Mouse (Mus musculus): ENCODE measurements around the gene Dnm3. TPM values are rescaled to one million over a fixed set of nuclear protein-coding genes. Genes with fewer than 3 reads are reported as not detected.

Dnm3 gene
- polyA plus RNA-seq, 1 experiment = 1.0 TPM

DNA sequence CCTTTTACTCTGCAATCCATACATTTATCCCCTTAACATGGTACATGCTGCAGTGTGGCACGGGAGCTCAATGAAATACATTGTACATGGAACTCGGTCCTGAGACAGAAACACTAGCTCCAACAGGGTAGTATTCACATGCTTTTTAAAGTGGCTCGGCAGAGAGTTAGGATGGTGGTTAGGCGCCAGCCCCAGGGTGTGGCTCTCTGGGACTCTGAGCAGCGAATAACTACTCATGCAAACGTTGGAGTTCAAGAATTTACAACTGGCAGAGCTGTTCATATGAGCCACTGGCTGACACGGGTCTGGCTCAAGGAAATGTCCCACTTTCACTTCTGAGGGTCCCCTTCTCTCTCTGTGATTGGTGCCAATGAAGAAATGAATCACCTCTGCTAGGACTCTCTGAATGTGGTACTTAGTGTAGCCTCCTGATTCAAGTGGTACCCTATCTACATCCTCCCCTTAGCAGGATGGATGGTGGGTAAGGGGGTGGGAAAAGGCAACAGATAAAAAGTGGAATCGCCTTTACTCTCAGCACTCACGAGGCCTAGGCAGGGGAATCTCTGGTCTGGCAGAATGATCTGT is 438.7 kb downstream of the Dnm3 start:
- no peaks in the 10 kb centered on the region for H3K36me3 ChIP-seq (ENCODE audit: control insufficient read depth, insufficient read depth, low read length)
- H3K4me1 ChIP-seq (ENCODE audit: control insufficient read depth, insufficient read depth, insufficient read length, low read length) = peaks cover 29% of the 10 kb centered on the region
- TF ChIP-seq POLR2A (IDR thresholded peaks at IDR 0.05; ENCODE audit: low read depth, low read length) (no peak), CTCF (IDR thresholded peaks at IDR 0.05; ENCODE audit: extremely low read depth, insufficient read length, insufficient replicate concordance, low read depth, low read length) (no peak)
- no peaks in the 10 kb centered on the region for H3K27me3 ChIP-seq (ENCODE audit: control insufficient read depth, insufficient read depth, low read length)
- H3K27ac ChIP-seq (ENCODE audit: insufficient read depth, low read depth, low read length) = peak overlapping the region; percentile 67
- WGBS = 20% methylated on average over 9 of the region's 9 CpGs
- H3K4me3 ChIP-seq (ENCODE audit: low read depth, low read length) = no peak overlapping the region

DNA sequence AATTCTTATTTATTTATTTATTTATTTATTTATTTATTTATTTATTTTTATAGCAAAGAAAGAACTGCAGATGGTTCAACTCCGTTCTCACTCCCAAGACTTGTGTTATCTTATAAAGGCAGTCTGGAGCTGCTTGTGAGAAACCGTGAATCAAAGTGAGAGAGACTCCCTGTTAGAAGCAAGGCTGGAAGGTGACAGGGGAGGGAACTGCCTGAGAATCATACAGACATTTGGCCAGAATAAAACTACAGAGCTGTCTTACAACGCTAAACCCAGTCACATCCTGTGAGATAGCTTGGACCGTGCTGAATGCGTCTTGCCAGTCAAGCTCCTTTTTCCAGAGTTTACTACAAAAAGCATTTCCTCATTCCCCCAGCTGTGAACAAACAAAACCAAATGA is 439.4 kb downstream of the Dnm3 start:
- Histone ChIP-seq H3K27me3 (ENCODE audit: control insufficient read depth, insufficient read depth, low read length) (no peaks in the 10 kb centered on the region), H3K27ac (ENCODE audit: insufficient read depth, low read depth, low read length) (peak overlapping the region; percentile 67; the same call in 1 of the 2 replicates), H3K4me1 (ENCODE audit: control insufficient read depth, insufficient read depth, insufficient read length, low read length) (peaks cover 29% of the 10 kb centered on the region), H3K36me3 (ENCODE audit: control insufficient read depth, insufficient read depth, low read length) (no peaks in the 10 kb centered on the region), H3K4me3 (ENCODE audit: low read depth, low read length) (no peak overlapping the region)
- TF ChIP-seq CTCF (IDR thresholded peaks at IDR 0.05; ENCODE audit: extremely low read depth, insufficient read length, insufficient replicate concordance, low read depth, low read length) = no peak
- no peak for TF ChIP-seq POLR2A (IDR thresholded peaks at IDR 0.05; ENCODE audit: low read depth, low read length)
- 32% methylated on average over 5 of the region's 5 CpGs for WGBS

GRCm38 (mm10) chr1:162037968-162038421 is 439.8 kb downstream of the Dnm3 start:
- Histone ChIP-seq H3K27me3 (ENCODE audit: control insufficient read depth, insufficient read depth, low read length) (no peaks in the 10 kb centered on the region), H3K4me3 (ENCODE audit: low read depth, low read length) (no peak overlapping the region), H3K36me3 (ENCODE audit: control insufficient read depth, insufficient read depth, low read length) (no peaks in the 10 kb centered on the region), H3K4me1 (ENCODE audit: control insufficient read depth, insufficient read depth, insufficient read length, low read length) (peaks cover 29% of the 10 kb centered on the region), H3K27ac (ENCODE audit: insufficient read depth, low read depth, low read length) (peak overlapping the region; percentile 53)
- WGBS = 38% methylated on average over 10 of the region's 10 CpGs
- no peak for TF ChIP-seq CTCF (IDR thresholded peaks at IDR 0.05; ENCODE audit: extremely low read depth, insufficient read length, insufficient replicate concordance, low read depth, low read length)
- no peak for TF ChIP-seq POLR2A (IDR thresholded peaks at IDR 0.05; ENCODE audit: low read depth, low read length)

DNA sequence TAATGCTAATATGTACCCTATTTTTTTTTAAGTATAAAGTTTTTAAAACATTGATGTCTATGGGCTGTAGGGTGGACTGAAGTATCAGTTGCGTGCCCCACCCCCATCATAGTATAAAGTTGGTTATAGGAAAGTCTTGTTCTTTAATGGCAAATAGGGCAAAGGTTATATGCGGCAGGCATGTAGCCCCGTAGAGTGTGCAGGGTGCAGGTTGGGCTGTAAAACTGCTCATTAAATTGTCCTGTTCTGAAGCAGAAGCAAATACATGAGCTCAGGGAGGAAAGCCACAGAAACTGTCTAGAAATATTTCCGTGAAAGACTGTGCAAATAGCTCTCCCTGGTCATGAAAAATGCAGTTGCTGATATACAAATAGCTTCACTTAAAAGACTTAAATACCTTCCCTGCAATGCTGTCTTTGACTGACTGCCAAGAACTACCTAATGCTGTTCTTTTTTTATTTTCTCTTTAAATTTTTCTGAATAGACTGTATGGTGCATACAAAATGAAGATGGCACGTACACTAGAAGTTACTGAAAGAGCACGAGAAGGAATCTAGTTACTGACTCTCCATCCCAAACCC is 440.6 kb downstream of the Dnm3 start:
- no peaks in the 10 kb centered on the region for H3K36me3 ChIP-seq (ENCODE audit: control insufficient read depth, insufficient read depth, low read length)
- peaks cover 29% of the 10 kb centered on the region for H3K4me1 ChIP-seq (ENCODE audit: control insufficient read depth, insufficient read depth, insufficient read length, low read length)
- TF ChIP-seq POLR2A (IDR thresholded peaks at IDR 0.05; ENCODE audit: low read depth, low read length) = no peak
- no peak for TF ChIP-seq CTCF (IDR thresholded peaks at IDR 0.05; ENCODE audit: extremely low read depth, insufficient read length, insufficient replicate concordance, low read depth, low read length)
- WGBS = 24% methylated on average over 6 of the region's 6 CpGs
- H3K27ac ChIP-seq (ENCODE audit: insufficient read depth, low read depth, low read length) = peak overlapping the region; percentile 53; the same call in 1 of the 2 replicates
- no peak overlapping the region for H3K4me3 ChIP-seq (ENCODE audit: low read depth, low read length)
- H3K27me3 ChIP-seq (ENCODE audit: control insufficient read depth, insufficient read depth, low read length) = no peaks in the 10 kb centered on the region

GRCm38 (mm10) chr1:162036461-162036835 is 441.4 kb downstream of the Dnm3 start:
- TF ChIP-seq CTCF (IDR thresholded peaks at IDR 0.05; ENCODE audit: extremely low read depth, insufficient read length, insufficient replicate concordance, low read depth, low read length) = no peak
- TF ChIP-seq POLR2A (IDR thresholded peaks at IDR 0.05; ENCODE audit: low read depth, low read length) = no peak
- 17% methylated on average over 5 of the region's 5 CpGs for WGBS
- peak overlapping the region; percentile 20; the same call in 1 of the 2 replicates for H3K27ac ChIP-seq (ENCODE audit: insufficient read depth, low read depth, low read length)
- H3K4me3 ChIP-seq (ENCODE audit: low read depth, low read length) = no peak overlapping the region
- H3K4me1 ChIP-seq (ENCODE audit: control insufficient read depth, insufficient read depth, insufficient read length, low read length) = peaks cover 28% of the 10 kb centered on the region
- no peaks in the 10 kb centered on the region for H3K27me3 ChIP-seq (ENCODE audit: control insufficient read depth, insufficient read depth, low read length)
- no peaks in the 10 kb centered on the region for H3K36me3 ChIP-seq (ENCODE audit: control insufficient read depth, insufficient read depth, low read length)

GRCm38 (mm10) chr1:162035800-162036460 is 441.9 kb downstream of the Dnm3 start:
- no peak overlapping the region for H3K4me3 ChIP-seq (ENCODE audit: low read depth, low read length)
- no peak overlapping the region for H3K27ac ChIP-seq (ENCODE audit: insufficient read depth, low read depth, low read length)
- peaks cover 24% of the 10 kb centered on the region for H3K4me1 ChIP-seq (ENCODE audit: control insufficient read depth, insufficient read depth, insufficient read length, low read length)
- no peaks in the 10 kb centered on the region for H3K27me3 ChIP-seq (ENCODE audit: control insufficient read depth, insufficient read depth, low read length)
- H3K36me3 ChIP-seq (ENCODE audit: control insufficient read depth, insufficient read depth, low read length) = no peaks in the 10 kb centered on the region
- 65% methylated on average over 6 of the region's 6 CpGs for WGBS
- TF ChIP-seq POLR2A (IDR thresholded peaks at IDR 0.05; ENCODE audit: low read depth, low read length) (no peak), CTCF (IDR thresholded peaks at IDR 0.05; ENCODE audit: extremely low read depth, insufficient read length, insufficient replicate concordance, low read depth, low read length) (no peak)

GRCm38 (mm10) chr1:162023681-162024270 is 454.1 kb downstream of the Dnm3 start:
- no peak for TF ChIP-seq CTCF (IDR thresholded peaks at IDR 0.05; ENCODE audit: extremely low read depth, insufficient read length, insufficient replicate concordance, low read depth, low read length)
- TF ChIP-seq POLR2A (IDR thresholded peaks at IDR 0.05; ENCODE audit: low read depth, low read length) = no peak
- Histone ChIP-seq H3K27ac (ENCODE audit: insufficient read depth, low read depth, low read length) (no peak overlapping the region), H3K4me1 (ENCODE audit: control insufficient read depth, insufficient read depth, insufficient read length, low read length) (no peaks in the 10 kb centered on the region), H3K36me3 (ENCODE audit: control insufficient read depth, insufficient read depth, low read length) (no peaks in the 10 kb centered on the region), H3K27me3 (ENCODE audit: control insufficient read depth, insufficient read depth, low read length) (no peaks in the 10 kb centered on the region), H3K4me3 (ENCODE audit: low read depth, low read length) (no peak overlapping the region)
- WGBS = 76% methylated on average over 8 of the region's 8 CpGs

Measured in small intestine, adult 2 months (tissue).